Mouse (Mus musculus) CH12.LX (cell line): ENCODE data around the gene Map3k11. TPM values are rescaled to one million over a fixed set of nuclear protein-coding genes. Genes with fewer than 3 reads are reported as not detected.
A peak's percentile ranks its signal among the peaks of the same experiment; 100 is the strongest.

Experiments
- DNase-seq: peaks from one replicate; pipeline ENCODE4 v3.0.0-alpha.2; 2013; ENCODE audit errors: extremely low read depth
- H3K27ac ChIP-seq: 2 replicates; pipeline ENCODE4 v1.5.1; 2012; ENCODE audit warnings: low read depth, mild to moderate bottlenecking, control low read depth, moderate library complexity; ENCODE audit not compliant: insufficient read depth
- H3K27me3 ChIP-seq: replicated peaks from 2 replicates; pipeline ENCODE3; 2012; ENCODE audit warnings: inconsistent platforms
- H3K36me3 ChIP-seq, 2 experiments: replicated peaks in 1 of 2; 2 replicates each; pipeline versions ENCODE3 to v1.6.1; 2012; ENCODE audit warnings: inconsistent platforms in 1 of 2, low read length in 1 of 2, mild to moderate bottlenecking in 1 of 2, mixed read lengths in 1 of 2, moderate library complexity in 1 of 2; ENCODE audit not compliant: control insufficient read depth in 1 of 2, insufficient read depth in 1 of 2
- H3K4me1 ChIP-seq, 2 experiments: 2 replicates each; pipeline ENCODE4 v1.6.1; 2012; ENCODE audit warnings: inconsistent platforms in 1 of 2, moderate library complexity in 1 of 2; ENCODE audit not compliant: insufficient read depth in 2 of 2, control insufficient read depth in 1 of 2
- H3K4me2 ChIP-seq: 2 replicates; pipeline ENCODE4 v1.6.1; 2012; ENCODE audit warnings: low read depth, mild to moderate bottlenecking, control low read depth; ENCODE audit not compliant: poor library complexity, insufficient read depth, severe bottlenecking
- H3K4me3 ChIP-seq, 3 experiments: fragments of 150-350 bp in 1 of 3; sonication (generic) in 1 of 3; replicated peaks in 1 of 3; 2 replicates each; pipeline versions ENCODE3 to v1.5.1; 2011 to 2012; ENCODE audit warnings: low read depth in 2 of 3, low read length in 2 of 3, mild to moderate bottlenecking in 2 of 3, moderate library complexity in 2 of 3, control low read depth in 1 of 3, improper control_type of control experiment in 1 of 3, inconsistent platforms in 1 of 3, mixed read lengths in 1 of 3; ENCODE audit not compliant: poor library complexity in 1 of 3
- H3K79me2 ChIP-seq: replicated peaks from 2 replicates; pipeline ENCODE4 v1.6.1; 2012; ENCODE audit warnings: mild to moderate bottlenecking, moderate library complexity; ENCODE audit not compliant: control insufficient read depth, poor library complexity, insufficient read depth, severe bottlenecking; ENCODE audit errors: extremely low read depth
- H3K9ac ChIP-seq: 2 replicates; pipeline ENCODE4 v1.6.1; 2012; ENCODE audit warnings: low read depth, mild to moderate bottlenecking, control low read depth, moderate library complexity; ENCODE audit not compliant: insufficient read depth
- H3K9me3 ChIP-seq: replicated peaks from 2 replicates; pipeline ENCODE3; 2012; ENCODE audit warnings: low read length, inconsistent platforms, mixed read lengths
- BHLHE40 ChIP-seq: IDR thresholded peaks from 2 replicates; pipeline ENCODE4 v1.6.1; 2011; ENCODE audit warnings: mild to moderate bottlenecking, low read depth, low read length, improper control_type of control experiment
- CHD1 ChIP-seq: IDR thresholded peaks from 2 replicates; pipeline ENCODE4 v1.6.1; 2012; ENCODE audit warnings: low read depth, low read length, improper control_type of control experiment, inconsistent platforms
- CHD2 ChIP-seq: IDR thresholded peaks from 2 replicates; pipeline ENCODE4 v1.6.1; 2011; ENCODE audit warnings: low read length, improper control_type of control experiment
- CTCF ChIP-seq, 2 experiments: IDR thresholded peaks in 1 of 2; conservative IDR thresholded peaks in 1 of 2; 2 replicates each; pipeline ENCODE4 v1.5.1; 2011 to 2012; ENCODE audit warnings: low read depth in 2 of 2, low read length in 2 of 2, improper control_type of control experiment in 1 of 2, inconsistent platforms in 1 of 2, mild to moderate bottlenecking in 1 of 2, moderate library complexity in 1 of 2
- ELF1 ChIP-seq: IDR thresholded peaks from 2 replicates; pipeline ENCODE4 v1.6.1; 2014; ENCODE audit warnings: low read depth, mild to moderate bottlenecking, inconsistent platforms, low read length, improper control_type of control experiment
- EP300 ChIP-seq: IDR thresholded peaks from 2 replicates; pipeline ENCODE4 v1.6.1; 2011; ENCODE audit warnings: low read length, improper control_type of control experiment
- ETS1 ChIP-seq: conservative IDR thresholded peaks from 2 replicates; pipeline ENCODE4 v1.6.1; 2012; ENCODE audit warnings: low read depth, mild to moderate bottlenecking, inconsistent platforms, low read length, improper control_type of control experiment, moderate library complexity
- HCFC1 ChIP-seq: IDR thresholded peaks from 2 replicates; pipeline ENCODE4 v1.6.1; 2012; ENCODE audit warnings: low read depth, mild to moderate bottlenecking, inconsistent platforms, low read length, improper control_type of control experiment
- IRF4 ChIP-seq: IDR thresholded peaks from 2 replicates; pipeline ENCODE4 v1.6.1; 2014; ENCODE audit warnings: low read depth, mild to moderate bottlenecking, inconsistent platforms, low read length, improper control_type of control experiment
- JUN ChIP-seq: IDR thresholded peaks from 2 replicates; pipeline ENCODE4 v1.6.1; 2011; ENCODE audit warnings: low read depth, mild to moderate bottlenecking, low read length, improper control_type of control experiment, moderate library complexity; ENCODE audit not compliant: insufficient read depth
- JUND ChIP-seq: conservative IDR thresholded peaks from 2 replicates; pipeline ENCODE4 v1.6.1; 2011; ENCODE audit warnings: low read depth, low read length, improper control_type of control experiment
- KAT2A ChIP-seq: IDR thresholded peaks from 2 replicates; pipeline ENCODE4 v1.6.1; 2012; ENCODE audit warnings: low read length, improper control_type of control experiment, inconsistent platforms; ENCODE audit not compliant: insufficient replicate concordance
- MAFK ChIP-seq: IDR thresholded peaks from 2 replicates; pipeline ENCODE4 v1.6.1; 2011; ENCODE audit warnings: low read length, improper control_type of control experiment; ENCODE audit not compliant: insufficient replicate concordance
- MAX ChIP-seq: IDR thresholded peaks from 2 replicates; pipeline ENCODE4 v1.6.1; 2011; ENCODE audit warnings: low read length, improper control_type of control experiment
- MEF2A ChIP-seq: IDR thresholded peaks from 2 replicates; pipeline ENCODE4 v1.6.1; 2014; ENCODE audit warnings: low read depth, mild to moderate bottlenecking, inconsistent platforms, low read length, improper control_type of control experiment, borderline replicate concordance
- NRF1 ChIP-seq: IDR thresholded peaks from 2 replicates; pipeline ENCODE4 v1.6.1; 2014; ENCODE audit warnings: low read depth, mild to moderate bottlenecking, inconsistent platforms, low read length, improper control_type of control experiment, moderate library complexity
- PAX5 ChIP-seq: IDR thresholded peaks from 2 replicates; pipeline ENCODE4 v1.6.1; 2012; ENCODE audit warnings: low read length, inconsistent platforms, mixed read lengths
- POLR2A ChIP-seq: IDR thresholded peaks from 2 replicates; pipeline ENCODE4 v1.6.1; 2011; ENCODE audit warnings: low read depth, mild to moderate bottlenecking, improper control_type of control experiment, low read length
- POLR2AphosphoS2 ChIP-seq: IDR thresholded peaks from 2 replicates; pipeline ENCODE4 v1.6.1; 2011; ENCODE audit warnings: low read depth, low read length, improper control_type of control experiment
- RAD21 ChIP-seq: IDR thresholded peaks from 2 replicates; pipeline ENCODE4 v1.6.1; 2011; ENCODE audit warnings: low read depth, mild to moderate bottlenecking, low read length, improper control_type of control experiment, moderate library complexity
- RCOR1 ChIP-seq: conservative IDR thresholded peaks from 2 replicates; pipeline ENCODE4 v1.6.1; 2012; ENCODE audit warnings: low read depth, mild to moderate bottlenecking, inconsistent platforms, low read length, improper control_type of control experiment
- SIN3A ChIP-seq: IDR thresholded peaks from 2 replicates; pipeline ENCODE4 v1.6.1; 2012; ENCODE audit warnings: low read length, improper control_type of control experiment, inconsistent platforms
- SMC3 ChIP-seq: IDR thresholded peaks from 2 replicates; pipeline ENCODE4 v1.6.1; 2011; ENCODE audit warnings: low read depth, low read length, improper control_type of control experiment
- TCF12 ChIP-seq: IDR thresholded peaks from 2 replicates; pipeline ENCODE4 v1.6.1; 2014; ENCODE audit warnings: low read depth, mild to moderate bottlenecking, inconsistent platforms, low read length, improper control_type of control experiment
- UBTF ChIP-seq: IDR thresholded peaks from 2 replicates; pipeline ENCODE4 v1.6.1; 2012; ENCODE audit warnings: low read depth, mild to moderate bottlenecking, inconsistent platforms, low read length, improper control_type of control experiment, moderate library complexity
- USF1 ChIP-seq: IDR thresholded peaks from 2 replicates; pipeline ENCODE4 v1.6.1; 2014; ENCODE audit warnings: low read depth, mild to moderate bottlenecking, inconsistent platforms, low read length, improper control_type of control experiment
- ZC3H11A ChIP-seq: IDR thresholded peaks from 2 replicates; pipeline ENCODE4 v1.6.1; 2012; ENCODE audit warnings: low read depth, mild to moderate bottlenecking, inconsistent platforms, low read length, improper control_type of control experiment
- ZMIZ1 ChIP-seq: IDR thresholded peaks from 2 replicates; pipeline ENCODE4 v1.6.1; 2012; ENCODE audit warnings: low read depth, mild to moderate bottlenecking, inconsistent platforms, low read length, improper control_type of control experiment
- ZNF384 ChIP-seq: IDR thresholded peaks from 2 replicates; pipeline ENCODE4 v1.6.1; 2012; ENCODE audit warnings: low read depth, low read length, improper control_type of control experiment, inconsistent platforms
- dilution Hi-C: fragments of 300-500 bp; cut with MboI; formaldehyde crosslinking; loops from 2 replicates; pipeline ENCODE4 v1.14.3; 2020; ENCODE audit warnings: low sequenced_read_pairs; ENCODE audit not compliant: extremely low pct_unique_long_range_greater_than_20kb, extremely low pct_ligation_motif_present
- in situ Hi-C: fragments of 300-500 bp; cut with MboI; formaldehyde crosslinking; loops from 3 replicates; pipeline ENCODE4 v1.14.3; 2019; ENCODE audit warnings: low sequenced_read_pairs, low pct_ligation_motif_present, low pct_unique_long_range_greater_than_20kb, mixed read lengths
- polyA plus RNA-seq: library from polyadenylated mRNA; unstranded; fragments of >175 nt; gene quantifications from 2 replicates; pipeline ENCODE4 v1.2.1, GENCODE M21; 2012; ENCODE audit warnings: low read depth; ENCODE audit not compliant: insufficient read length
- total RNA-seq, 2 experiments: library from RNA; depleted of rRNA; stranded (reverse); fragments of 300-350 nt in 1 of 2; fragments of >200 nt in 1 of 2; gene quantifications; 2 replicates each; pipeline ENCODE4 v1.2.3; 2012 to 2014

The Map3k11 gene
- total and polyA plus RNA-seq, 3 experiments = 6.0 to 16.0 (median 13.5) TPM

GRCm38 (mm10) chr19:5726961-5727578, 38.5 kb downstream of the Map3k11 start:
- Histone ChIP-seq H3K4me2 (peak overlapping the region; percentile 57), H3K9me3 (no peaks in the 10 kb centered on the region), H3K27me3 (no peaks in the 10 kb centered on the region), H3K36me3 (peaks cover 12 to 36% of the 10 kb centered on the region in 2 experiments), H3K79me2 (peaks cover 26% of the 10 kb centered on the region), H3K9ac (peak overlapping the region; percentile 88; the same call in 1 of the 2 replicates), H3K4me3 (peak overlapping the region; percentile 38 to 75 (median 41)), H3K4me1 (peaks cover 21 to 62% of the 10 kb centered on the region in 2 experiments), H3K27ac (peak overlapping the region; percentile 20)
- in situ Hi-C loops = no loop called here
- dilution Hi-C loops = no loop called here
- TF ChIP-seq TCF12 (no peak), EP300 (no peak), MAFK (no peak), ETS1 (no peak), ZMIZ1 (no peak), MAX (no peak), BHLHE40 (no peak), HCFC1 (no peak), POLR2A (no peak), CHD2 (no peak), ZNF384 (no peak), MEF2A (no peak), ZC3H11A (no peak)
- peak; percentile 68 for DNase-seq

GRCm38 (mm10) chr19:5727701-5728100, 39.2 kb downstream of the Map3k11 start:
- Histone ChIP-seq H3K4me2 (peak overlapping the region; percentile 57), H3K27ac (peak overlapping the region; percentile 20), H3K4me1 (peaks cover 21 to 62% of the 10 kb centered on the region in 2 experiments), H3K9ac (no peak overlapping the region), H3K9me3 (no peaks in the 10 kb centered on the region), H3K27me3 (no peaks in the 10 kb centered on the region), H3K36me3 (peaks cover 8 to 30% of the 10 kb centered on the region in 2 experiments), H3K79me2 (peaks cover 26% of the 10 kb centered on the region), H3K4me3 (peak overlapping the region; percentile 38 to 75 (median 41))
- peak; percentile 80 for DNase-seq
- in situ Hi-C loops = no loop called here
- dilution Hi-C loops = no loop called here
- TF ChIP-seq ZMIZ1 (peak; percentile 47; the same call in 1 of the 2 replicates), PAX5 (no peak), NRF1 (0 out of 2 replicates have a peak, but pooled peaks have one; percentile 21), ZNF384 (no peak), USF1 (no peak), IRF4 (no peak), ELF1 (peak; percentile 51), EP300 (peak; percentile 15; the same call in 1 of the 2 replicates), MEF2A (peak; percentile 26; the same call in 1 of the 2 replicates), TCF12 (peak; percentile 58), MAFK (no peak), CHD1 (no peak), KAT2A (no peak), RAD21 (peak; percentile 75), CTCF (conservative IDR thresholded peaks at IDR 0.05 in 1 of 2, IDR thresholded peaks at IDR 0.05 in 1 of 2; ENCODE audit: low read depth in 2 of 2, low read length in 2 of 2) (peak; percentile 83 to 98), POLR2A (0 out of 2 replicates have a peak, but pooled peaks have one; percentile 4), CHD2 (peak; percentile 6; the same call in 1 of the 2 replicates), POLR2AphosphoS2 (no peak), BHLHE40 (peak; percentile 42), JUN (no peak; the same call in 1 of the 2 replicates), UBTF (no peak), SIN3A (peak; percentile 83), ZC3H11A (peak; percentile 29; the same call in 1 of the 2 replicates), JUND (peak; percentile 41; the same call in 1 of the 2 replicates), RCOR1 (0 out of 2 replicates have a peak, but pooled peaks have one; percentile 60), SMC3 (peak; percentile 91), HCFC1 (no peak)
